Mouse (Mus musculus): ENCODE measurements at regions not wholly inside any gene's neighbourhood (a gene's known extent, or its start where the extent isn't known, plus 50 kb on each side); places are given as distances from the start of the nearest gene placed in this dataset.
A peak's percentile ranks its signal among the peaks of the same experiment; 100 is the strongest.

GRCm38 (mm10) chr3:128415568-128415967 lies 519.4 kb upstream of the Fam241a start:
- no peak for DNase-seq (ENCODE audit: low spot score)

DNA sequence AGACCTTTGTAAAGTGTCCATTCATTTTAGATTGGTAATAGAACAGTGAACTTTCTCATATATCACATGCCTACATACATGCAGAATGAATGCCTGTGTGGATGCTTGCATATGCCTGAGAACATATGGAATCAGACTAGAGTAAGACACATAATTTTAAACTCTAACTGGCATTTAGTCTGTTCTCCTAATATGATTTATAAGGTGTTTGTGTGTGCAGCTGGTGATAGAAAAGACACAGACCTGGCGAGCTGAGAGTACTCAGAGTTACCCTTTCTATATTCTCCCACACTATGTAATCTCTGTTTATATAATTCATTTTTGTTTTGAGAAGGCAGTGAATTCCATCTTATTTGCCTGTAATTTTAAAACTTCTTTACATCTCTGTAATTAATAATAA lies 517.4 kb upstream of the Fam241a start:
- DNase-seq (ENCODE audit: low spot score): no peak

DNA sequence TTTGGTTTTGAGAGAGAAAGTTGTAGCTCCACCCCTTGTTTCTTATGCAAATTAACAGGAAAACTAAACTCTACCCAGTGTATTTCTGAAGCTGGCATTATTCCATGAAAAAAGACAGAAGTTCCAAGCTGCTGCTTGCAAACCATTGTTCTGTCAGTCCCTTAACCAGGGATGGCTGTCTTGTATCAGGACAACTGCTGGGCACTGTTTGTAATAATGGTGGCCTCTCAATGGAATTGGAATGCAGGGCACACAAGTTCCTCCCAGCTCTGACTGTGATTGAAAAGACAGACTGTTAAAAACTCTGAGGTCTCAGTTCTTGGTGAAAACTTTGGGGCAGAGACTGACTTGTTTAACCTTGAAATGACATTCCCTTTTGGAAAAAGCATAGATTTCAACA lies 516.0 kb upstream of the Fam241a start:
- DNase-seq (ENCODE audit: low spot score): no peak

DNA sequence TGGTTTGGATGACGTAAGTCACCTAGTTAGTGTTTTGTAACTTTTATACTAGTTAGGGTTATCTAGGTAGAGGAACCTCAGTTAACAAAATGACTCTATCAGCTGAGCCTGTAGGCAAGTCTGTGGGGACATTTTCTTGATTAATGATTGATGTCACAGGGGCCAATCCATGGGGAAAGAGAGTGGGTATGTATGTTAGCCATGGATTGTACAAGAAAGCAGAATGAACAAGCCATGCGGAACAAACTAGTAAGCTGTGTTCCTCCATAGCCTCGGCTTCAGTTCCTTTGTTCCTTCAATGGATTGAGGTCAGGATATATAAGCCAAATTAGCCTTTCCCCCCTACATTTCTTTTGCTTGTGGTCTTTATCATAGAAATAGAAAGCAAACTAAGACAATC lies 498.7 kb upstream of the Fam241a start:
- no peak for DNase-seq (ENCODE audit: low spot score)

DNA sequence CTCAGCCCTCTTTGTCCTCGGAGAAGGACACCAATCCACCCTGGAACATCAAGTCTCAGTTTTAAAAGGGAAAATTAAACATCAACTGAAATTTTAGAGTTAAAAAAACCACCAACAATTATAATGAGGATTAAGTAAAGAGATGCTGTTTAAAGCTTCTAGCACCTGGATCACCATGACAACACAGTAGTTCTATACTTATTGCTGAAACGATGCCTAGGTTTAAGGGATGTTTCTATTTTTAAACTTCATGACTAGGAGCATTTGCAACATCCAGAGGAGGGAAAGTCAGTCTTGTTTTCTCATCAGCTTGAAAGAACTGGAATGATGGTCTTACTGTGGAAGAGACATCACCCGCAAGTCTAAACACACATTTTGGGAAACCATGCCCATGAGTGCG lies 484.5 kb upstream of the Fam241a start:
- DNase-seq (ENCODE audit: low spot score): no peak

DNA sequence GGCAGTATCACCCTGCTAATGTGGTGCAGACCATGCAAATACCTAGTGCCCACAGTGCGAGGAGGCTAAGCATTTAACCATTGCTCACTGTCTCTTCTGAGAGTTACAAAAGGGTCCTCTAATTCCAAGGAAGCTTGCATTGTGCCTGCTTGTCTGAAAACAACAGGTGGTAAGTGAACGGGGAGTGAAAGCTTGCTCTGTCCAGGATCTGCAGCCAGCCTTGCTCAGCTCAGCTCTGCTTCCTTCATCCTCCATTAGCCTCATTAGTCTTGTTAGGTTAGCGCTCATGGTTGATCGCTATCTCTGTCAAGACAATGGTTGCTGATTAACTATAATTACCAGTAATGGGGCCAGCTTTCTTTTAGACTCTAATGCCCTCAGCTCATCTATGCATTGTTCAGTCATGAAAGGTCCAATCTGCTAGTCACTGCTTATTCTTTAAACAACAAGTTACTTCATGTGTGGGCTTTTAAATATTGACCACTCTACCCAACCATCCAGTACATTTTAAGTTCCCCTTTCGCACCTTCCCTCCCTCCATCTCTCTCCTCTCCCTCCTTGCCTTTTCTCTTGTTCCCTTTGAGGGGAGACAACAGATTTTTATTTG lies 473.5 kb upstream of the Fam241a start:
- DNase-seq (ENCODE audit: low spot score): no peak

DNA sequence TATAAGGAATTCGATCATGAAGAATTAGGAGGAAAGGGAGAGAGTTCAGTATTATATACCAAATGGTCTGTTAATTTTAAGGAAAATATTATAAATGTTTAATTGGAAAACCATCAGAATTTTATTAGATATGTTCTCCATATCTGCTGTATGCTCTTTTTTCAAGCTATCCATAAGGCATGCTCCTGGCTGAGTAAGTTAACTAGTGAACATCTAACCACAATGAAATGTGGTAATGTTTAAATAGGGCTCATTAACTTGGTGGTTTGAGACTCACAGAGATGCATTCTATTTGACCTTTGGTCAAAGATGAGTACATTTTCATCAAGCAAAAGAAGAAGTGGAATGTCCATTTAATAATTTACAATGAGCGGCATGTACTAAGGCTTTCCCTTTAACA lies 466.2 kb upstream of the Fam241a start:
- no peak for DNase-seq (ENCODE audit: low spot score)

GRCm38 (mm10) chr3:128349123-128349522 lies 453.0 kb upstream of the Fam241a start:
- peak; percentile 17 for DNase-seq (ENCODE audit: low spot score)

DNA sequence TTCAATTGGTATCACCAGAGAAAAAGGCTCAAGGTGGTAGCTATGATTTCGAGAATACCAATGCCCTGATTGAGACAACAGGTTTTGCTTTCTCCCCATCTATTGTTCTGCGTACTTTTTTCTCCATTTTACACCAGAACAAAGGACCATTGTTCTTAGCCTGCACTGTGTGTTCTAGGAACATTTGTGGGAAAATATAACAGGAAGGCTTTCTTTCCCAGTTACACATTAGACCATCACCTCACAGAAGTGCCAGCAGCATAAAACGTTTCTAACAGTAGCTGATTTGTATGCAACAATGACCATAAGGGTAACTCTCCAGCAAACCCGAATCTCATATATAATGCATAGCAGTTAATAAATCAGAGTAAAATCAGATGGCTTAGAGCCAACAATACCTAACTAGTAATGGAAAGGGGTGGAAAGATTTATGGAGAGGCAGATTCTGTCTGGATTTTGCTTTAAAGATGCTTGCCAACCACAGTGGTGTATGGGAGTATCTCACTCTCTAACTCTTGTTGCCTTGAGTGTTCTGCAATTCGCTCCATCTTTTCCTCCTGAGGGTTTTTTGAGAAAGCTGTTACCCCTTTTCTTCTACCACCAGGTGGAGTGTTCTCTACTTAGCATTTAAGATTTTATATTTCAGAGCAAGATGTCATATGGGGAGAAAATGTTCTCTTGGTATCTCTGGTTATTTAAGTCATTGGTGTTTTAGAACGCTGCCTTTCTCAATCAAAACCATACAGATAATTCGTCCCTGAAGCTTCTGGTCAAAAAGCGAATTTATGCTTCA lies 451.9 kb upstream of the Fam241a start:
- no peak for DNase-seq (ENCODE audit: low spot score)

- no peak for DNase-seq (ENCODE audit: low spot score)
Observed at GRCm38 (mm10) chr3:128337508-128337907, 441.4 kb upstream of the Fam241a start.

GRCm38 (mm10) chr3:128337031-128337430 lies 440.9 kb upstream of the Fam241a start:
- peak; percentile 53 for DNase-seq (ENCODE audit: low spot score)

- no peak for DNase-seq (ENCODE audit: low spot score)
Observed at GRCm38 (mm10) chr3:128327677-128328076, 431.6 kb upstream of the Fam241a start.

DNA sequence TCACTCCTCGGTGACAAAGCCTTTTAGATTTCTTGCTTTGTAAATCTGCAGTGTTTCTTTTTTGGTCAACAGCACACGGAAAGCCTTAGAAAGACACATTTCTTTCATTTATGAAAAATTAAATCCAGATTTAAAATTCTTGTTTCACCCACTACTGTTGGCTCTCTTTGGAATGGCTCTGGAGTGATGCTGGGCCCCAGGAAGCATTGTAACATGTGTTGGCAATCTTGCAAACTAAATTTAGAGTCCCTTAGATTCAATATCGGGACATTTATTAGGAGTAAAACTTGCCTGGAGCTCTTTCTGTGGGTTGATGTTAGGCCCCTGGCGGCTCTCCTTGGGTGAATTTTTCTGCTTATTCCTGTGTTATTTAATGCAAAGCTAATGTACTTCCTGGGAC lies 405.2 kb upstream of the Fam241a start:
- DNase-seq (ENCODE audit: low spot score): no peak

- no peak for DNase-seq (ENCODE audit: low spot score)
Observed at GRCm38 (mm10) chr3:128298110-128298509, 402.0 kb upstream of the Fam241a start.

DNA sequence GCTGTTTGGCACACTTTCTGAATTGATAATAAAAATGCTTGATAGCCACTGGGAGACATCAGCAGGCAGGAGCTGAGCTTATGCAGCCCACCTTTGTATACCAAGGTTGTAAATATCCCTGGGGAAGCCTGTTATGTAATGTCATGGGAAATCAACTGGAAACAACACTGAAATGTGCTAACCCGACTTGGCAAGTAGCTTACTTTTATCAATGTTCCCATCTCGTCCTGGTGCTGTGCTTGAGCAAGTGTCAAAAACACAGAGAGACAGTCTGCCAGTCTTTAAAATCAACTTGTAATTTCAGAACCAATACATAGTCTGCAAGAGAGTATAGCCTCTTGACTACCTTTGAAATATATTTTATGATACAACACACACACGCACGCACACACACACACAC lies 391.7 kb upstream of the Fam241a start:
- DNase-seq (ENCODE audit: low spot score): no peak

- DNase-seq (ENCODE audit: low spot score): no peak
Observed at GRCm38 (mm10) chr3:128285214-128285613, 389.1 kb upstream of the Fam241a start.

GRCm38 (mm10) chr3:128280626-128281025 lies 384.5 kb upstream of the Fam241a start:
- DNase-seq (ENCODE audit: low spot score): no peak

GRCm38 (mm10) chr3:128270576-128270975 lies 374.5 kb upstream of the Fam241a start:
- no peak for DNase-seq (ENCODE audit: low spot score)

- no peak for DNase-seq (ENCODE audit: low spot score)
Observed at GRCm38 (mm10) chr3:128261208-128261607, 365.1 kb upstream of the Fam241a start.

- DNase-seq (ENCODE audit: low spot score): no peak
Observed at GRCm38 (mm10) chr3:128247816-128248215, 351.7 kb upstream of the Fam241a start.

DNA sequence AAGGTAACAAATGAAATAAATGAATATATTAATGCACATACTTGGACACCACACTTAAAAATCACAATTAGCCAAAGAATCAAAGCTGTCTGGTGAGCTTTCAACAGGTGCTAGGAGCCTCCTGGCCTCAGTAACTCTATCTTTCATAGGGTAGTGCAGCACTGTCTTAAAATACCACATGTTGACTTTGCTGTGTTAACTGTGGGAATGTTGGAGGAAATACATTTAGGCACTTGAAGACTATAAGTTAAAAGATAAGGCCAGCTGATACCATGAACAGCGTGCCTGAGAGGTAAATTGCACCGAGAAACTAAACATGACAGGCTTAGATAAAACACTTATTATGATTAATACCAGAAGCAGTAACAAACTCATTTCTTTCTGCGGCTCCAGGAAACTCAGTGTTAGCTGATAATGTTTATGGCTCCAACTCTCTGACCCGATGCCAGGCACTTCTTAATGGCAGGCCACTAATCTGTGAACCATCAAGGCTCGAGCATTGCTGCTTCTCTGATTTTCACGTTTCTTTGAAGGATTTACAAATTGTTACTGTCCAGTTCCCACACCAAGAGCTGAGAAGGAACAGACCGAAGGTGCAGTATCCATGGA lies 343.8 kb upstream of the Fam241a start:
- peak; percentile 35 for DNase-seq (ENCODE audit: low spot score)

- DNase-seq (ENCODE audit: low spot score): no peak
Observed at GRCm38 (mm10) chr3:128230390-128230789, 334.3 kb upstream of the Fam241a start.

- DNase-seq (ENCODE audit: low spot score): no peak
Observed at GRCm38 (mm10) chr3:128226930-128227585, 330.9 kb upstream of the Fam241a start.
